Mouse (Mus musculus): ENCODE measurements at regions not wholly inside any gene's neighbourhood (a gene's known extent, or its start where the extent isn't known, plus 50 kb on each side); places are given as distances from the start of the nearest gene placed in this dataset.

DNA sequence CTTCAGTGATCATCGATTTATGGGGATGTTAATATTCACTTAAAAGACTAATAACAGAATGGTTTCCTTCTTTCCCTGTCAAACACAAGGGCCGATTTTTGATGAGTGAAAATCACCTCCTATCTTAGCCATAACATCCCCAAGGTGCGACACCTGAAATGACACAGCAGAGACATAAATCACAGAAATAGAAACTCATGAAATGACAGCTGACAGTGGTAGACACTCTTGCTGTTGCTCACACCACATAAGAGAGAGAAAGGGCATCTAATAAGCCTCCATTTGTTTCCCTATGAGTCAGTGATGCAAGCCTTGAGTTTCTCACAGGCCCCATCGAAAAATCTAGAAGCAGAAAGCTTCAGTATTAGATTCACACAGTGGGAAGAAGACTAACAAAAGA, 63.9 kb upstream of the Rbpj start:
- Histone ChIP-seq H3K4me1 (ENCODE audit: insufficient read depth, low read depth, low read length) (no peaks in the 10 kb centered on the region), H3K4me3 (ENCODE audit: low read depth, low read length) (no peak overlapping the region), H3K9me3 (replicated peaks) (no peaks in the 10 kb centered on the region), H3K27me3 (ENCODE audit: insufficient read depth, low read length) (no peaks in the 10 kb centered on the region; the same call in 1 of the 2 replicates), H3K36me3 (replicated peaks) (no peaks in the 10 kb centered on the region)
- ATAC-seq (ENCODE audit: extremely low read depth, insufficient number of reproducible peaks, low FRiP score, poor library complexity, severe bottlenecking) (no peak), DNase-seq (ENCODE audit: low spot score) (no peak)
- TF ChIP-seq POLR2AphosphoS5 (IDR thresholded peaks at IDR 0.05; ENCODE audit: insufficient replicate concordance, low read depth, low read length) (no peak), GATA2 (IDR thresholded peaks at IDR 0.05; ENCODE audit: borderline replicate concordance, low read depth, low read length) (no peak), GATA1 (IDR thresholded peaks at IDR 0.05; ENCODE audit: borderline replicate concordance, low read length) (no peak), TAL1 (conservative IDR thresholded peaks at IDR 0.05; ENCODE audit: low read depth, low read length) (no peak)

DNA sequence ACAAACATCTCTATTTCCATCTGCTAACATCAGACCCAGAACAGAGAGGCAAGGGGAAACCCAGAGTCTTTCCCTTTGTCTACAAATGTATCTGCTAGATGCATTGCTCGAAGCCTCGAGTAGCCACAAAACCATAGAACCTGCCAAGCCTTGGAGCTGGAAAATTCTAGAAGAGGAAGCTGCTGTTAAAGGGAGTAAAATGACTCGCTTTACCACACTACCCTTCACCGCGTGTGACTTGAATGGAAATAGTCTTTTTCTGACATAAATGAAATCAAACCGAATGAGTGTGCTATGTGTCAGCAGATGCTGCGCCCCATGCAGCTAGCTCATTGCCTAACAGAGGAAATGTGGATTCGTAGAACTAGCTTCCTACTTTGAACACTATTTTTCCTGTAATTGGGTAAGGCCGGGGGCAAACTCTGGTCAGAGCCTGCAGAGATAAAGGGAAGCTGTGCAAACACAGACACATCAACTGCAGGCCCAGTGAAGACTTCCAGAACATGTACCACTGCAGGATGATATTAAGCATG, 63.3 kb upstream of the Rbpj start:
- H3K27me3 ChIP-seq (ENCODE audit: insufficient read depth, low read length): no peaks in the 10 kb centered on the region; the same call in 1 of the 2 replicates
- no peaks in the 10 kb centered on the region for H3K9me3 ChIP-seq (replicated peaks)
- no peaks in the 10 kb centered on the region for H3K4me1 ChIP-seq (ENCODE audit: insufficient read depth, low read depth, low read length)
- ATAC-seq (ENCODE audit: extremely low read depth, insufficient number of reproducible peaks, low FRiP score, poor library complexity, severe bottlenecking) (no peak), DNase-seq (ENCODE audit: low spot score) (no peak)
- TF ChIP-seq CTCF (IDR thresholded peaks at IDR 0.05; ENCODE audit: low read depth, low read length) (no peak), GATA2 (IDR thresholded peaks at IDR 0.05; ENCODE audit: borderline replicate concordance, low read depth, low read length) (no peak), POLR2AphosphoS5 (IDR thresholded peaks at IDR 0.05; ENCODE audit: insufficient replicate concordance, low read depth, low read length) (no peak), TAL1 (conservative IDR thresholded peaks at IDR 0.05; ENCODE audit: low read depth, low read length) (no peak), GATA1 (IDR thresholded peaks at IDR 0.05; ENCODE audit: borderline replicate concordance, low read length) (no peak)
- H3K4me3 ChIP-seq (ENCODE audit: low read depth, low read length): no peak overlapping the region
- H3K36me3 ChIP-seq (replicated peaks): no peaks in the 10 kb centered on the region

DNA sequence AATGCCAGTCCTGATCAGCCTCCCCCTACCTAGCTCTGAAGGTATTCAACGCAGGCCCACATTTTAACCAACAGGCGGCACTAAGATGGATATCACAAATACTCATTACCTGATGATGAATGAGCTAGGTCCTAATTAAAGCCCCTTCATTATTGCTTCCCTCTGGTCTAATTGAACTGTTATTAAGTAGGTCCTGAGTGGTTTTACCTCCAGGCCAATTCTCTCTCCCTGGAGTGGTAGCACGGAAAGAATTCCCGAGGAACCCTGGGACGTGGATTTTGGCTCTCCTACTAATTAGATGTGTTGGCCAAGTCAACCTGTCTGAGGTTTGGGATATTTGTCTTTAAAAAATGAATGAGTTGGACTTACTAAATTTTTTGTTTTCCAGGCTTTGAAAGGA, 60.0 kb upstream of the Rbpj start:
- ATAC-seq (ENCODE audit: extremely low read depth, insufficient number of reproducible peaks, low FRiP score, poor library complexity, severe bottlenecking) (no peak), DNase-seq (ENCODE audit: low spot score) (no peak)
- no peaks in the 10 kb centered on the region for H3K36me3 ChIP-seq (replicated peaks)
- no peak for TF ChIP-seq TAL1 (conservative IDR thresholded peaks at IDR 0.05; ENCODE audit: low read depth, low read length)
- no peak for TF ChIP-seq GATA1 (IDR thresholded peaks at IDR 0.05; ENCODE audit: borderline replicate concordance, low read length)
- TF ChIP-seq GATA2 (IDR thresholded peaks at IDR 0.05; ENCODE audit: borderline replicate concordance, low read depth, low read length): no peak
- TF ChIP-seq POLR2AphosphoS5 (IDR thresholded peaks at IDR 0.05; ENCODE audit: insufficient replicate concordance, low read depth, low read length): no peak
- no peak for TF ChIP-seq CTCF (IDR thresholded peaks at IDR 0.05; ENCODE audit: low read depth, low read length)
- H3K9me3 ChIP-seq (replicated peaks): no peaks in the 10 kb centered on the region
- no peaks in the 10 kb centered on the region for H3K4me1 ChIP-seq (ENCODE audit: insufficient read depth, low read depth, low read length)
- no peaks in the 10 kb centered on the region for H3K27me3 ChIP-seq (ENCODE audit: insufficient read depth, low read length)
- no peak overlapping the region for H3K4me3 ChIP-seq (ENCODE audit: low read depth, low read length)

DNA sequence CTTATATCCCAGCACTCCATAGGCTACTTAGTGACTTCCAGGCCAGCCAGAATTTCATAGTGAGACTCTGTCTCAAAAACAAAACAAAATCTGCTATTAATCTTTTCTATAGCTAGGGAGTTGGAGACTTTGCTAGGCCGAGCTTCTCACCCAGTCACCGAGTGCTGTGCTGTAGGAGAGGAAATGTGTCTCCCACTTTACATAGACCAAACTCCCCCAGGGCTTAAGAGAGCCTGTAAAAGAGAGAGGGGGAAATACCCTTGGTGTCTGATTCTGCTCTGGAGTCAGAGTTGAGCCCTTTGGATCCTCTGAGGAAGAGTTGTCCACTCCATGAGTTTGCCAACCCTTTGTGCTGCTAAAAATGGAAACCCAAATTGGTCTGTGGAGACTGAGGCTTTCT, 58.3 kb upstream of the Rbpj start:
- Histone ChIP-seq H3K4me1 (ENCODE audit: insufficient read depth, low read depth, low read length) (no peaks in the 10 kb centered on the region), H3K27me3 (ENCODE audit: insufficient read depth, low read length) (no peaks in the 10 kb centered on the region), H3K4me3 (ENCODE audit: low read depth, low read length) (no peak overlapping the region), H3K36me3 (replicated peaks) (no peaks in the 10 kb centered on the region), H3K9me3 (replicated peaks) (no peaks in the 10 kb centered on the region)
- TF ChIP-seq POLR2AphosphoS5 (IDR thresholded peaks at IDR 0.05; ENCODE audit: insufficient replicate concordance, low read depth, low read length) (no peak), TAL1 (conservative IDR thresholded peaks at IDR 0.05; ENCODE audit: low read depth, low read length) (no peak), CTCF (IDR thresholded peaks at IDR 0.05; ENCODE audit: low read depth, low read length) (no peak), GATA2 (IDR thresholded peaks at IDR 0.05; ENCODE audit: borderline replicate concordance, low read depth, low read length) (no peak), GATA1 (IDR thresholded peaks at IDR 0.05; ENCODE audit: borderline replicate concordance, low read length) (no peak)
- DNase-seq (ENCODE audit: low spot score): no peak
- ATAC-seq (ENCODE audit: extremely low read depth, insufficient number of reproducible peaks, low FRiP score, poor library complexity, severe bottlenecking): no peak

DNA sequence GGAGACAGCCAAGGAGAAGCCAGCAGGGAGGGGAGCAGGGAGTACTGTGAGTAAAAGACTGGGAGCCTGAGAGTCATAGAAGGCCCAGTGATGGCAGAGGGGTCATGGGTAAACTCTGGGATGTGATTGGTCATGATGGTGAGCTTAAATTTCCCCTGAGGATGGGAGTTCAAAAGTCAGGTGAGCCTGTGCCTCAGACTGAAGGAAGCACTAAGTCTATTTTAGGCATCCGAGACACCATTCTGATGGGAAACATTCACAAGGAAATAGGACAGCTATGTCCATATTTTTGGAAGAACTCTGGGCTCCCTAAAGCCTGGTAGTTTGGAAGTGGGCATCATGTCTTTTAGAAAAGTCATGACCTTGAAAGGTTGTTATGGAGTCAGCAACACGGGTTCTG, 57.7 kb upstream of the Rbpj start:
- Histone ChIP-seq H3K27me3 (ENCODE audit: insufficient read depth, low read length) (no peaks in the 10 kb centered on the region), H3K36me3 (replicated peaks) (no peaks in the 10 kb centered on the region), H3K4me3 (ENCODE audit: low read depth, low read length) (no peak overlapping the region), H3K4me1 (ENCODE audit: insufficient read depth, low read depth, low read length) (no peaks in the 10 kb centered on the region), H3K9me3 (replicated peaks) (no peaks in the 10 kb centered on the region)
- ATAC-seq (ENCODE audit: extremely low read depth, insufficient number of reproducible peaks, low FRiP score, poor library complexity, severe bottlenecking) (no peak), DNase-seq (ENCODE audit: low spot score) (no peak)
- TF ChIP-seq GATA1 (IDR thresholded peaks at IDR 0.05; ENCODE audit: borderline replicate concordance, low read length): no peak
- TF ChIP-seq CTCF (IDR thresholded peaks at IDR 0.05; ENCODE audit: low read depth, low read length): no peak
- TF ChIP-seq TAL1 (conservative IDR thresholded peaks at IDR 0.05; ENCODE audit: low read depth, low read length): no peak

DNA sequence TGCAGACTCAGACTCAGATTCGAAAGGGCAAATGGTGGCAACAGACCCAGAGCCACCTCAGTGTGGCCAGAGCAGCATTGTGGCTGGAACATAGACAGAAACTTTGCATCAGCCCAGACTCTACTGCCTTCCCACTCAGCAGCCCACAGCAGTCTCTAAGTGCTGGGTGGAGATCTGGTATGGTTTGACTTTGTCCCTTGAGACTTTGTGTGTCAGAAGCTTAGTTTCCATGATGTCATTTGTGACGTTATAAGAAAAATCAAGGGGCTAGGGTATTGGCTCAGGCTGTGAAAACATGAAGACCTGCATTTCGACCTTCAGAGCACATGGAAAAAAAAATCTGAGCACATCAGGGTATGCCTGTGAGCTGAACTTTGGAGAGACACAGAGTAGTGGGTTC, 56.2 kb upstream of the Rbpj start:
- no peak for ATAC-seq (ENCODE audit: extremely low read depth, insufficient number of reproducible peaks, low FRiP score, poor library complexity, severe bottlenecking)
- Histone ChIP-seq H3K4me1 (ENCODE audit: insufficient read depth, low read depth, low read length) (no peaks in the 10 kb centered on the region), H3K27me3 (ENCODE audit: insufficient read depth, low read length) (no peaks in the 10 kb centered on the region), H3K9me3 (replicated peaks) (no peaks in the 10 kb centered on the region), H3K4me3 (ENCODE audit: low read depth, low read length) (no peak overlapping the region), H3K36me3 (replicated peaks) (no peaks in the 10 kb centered on the region)
- TF ChIP-seq CTCF (IDR thresholded peaks at IDR 0.05; ENCODE audit: low read depth, low read length) (no peak), GATA2 (IDR thresholded peaks at IDR 0.05; ENCODE audit: borderline replicate concordance, low read depth, low read length) (no peak), POLR2AphosphoS5 (IDR thresholded peaks at IDR 0.05; ENCODE audit: insufficient replicate concordance, low read depth, low read length) (no peak), TAL1 (conservative IDR thresholded peaks at IDR 0.05; ENCODE audit: low read depth, low read length) (no peak), GATA1 (IDR thresholded peaks at IDR 0.05; ENCODE audit: borderline replicate concordance, low read length) (no peak)
- DNase-seq (ENCODE audit: low spot score): no peak

All from G1E (cell line).